Mouse (Mus musculus) liver, embryonic 11.5 days (tissue): ENCODE data around the gene Myh7. TPM values are rescaled to one million over a fixed set of nuclear protein-coding genes. Genes with fewer than 3 reads are reported as not detected.

ENCODE experiments used
- ATAC-seq: fragments of 200-750 bp; cut with Nextera tagmentation; replicated peaks from 2 replicates; pipeline ENCODE4 v1.8.0; 2017; ENCODE audit warnings: moderate number of reproducible peaks, mild to moderate bottlenecking, moderate TSS enrichment, moderate library complexity; ENCODE audit not compliant: low FRiP score
- DNase-seq: peaks from one replicate; pipeline ENCODE4 v3.0.0-alpha.2; 2017; ENCODE audit warnings: low spot score
- H3K27ac ChIP-seq: fragments of 300-500 bp; sonication (generic); 2 replicates; pipeline ENCODE4 v1.5.1; 2014; ENCODE audit warnings: mild to moderate bottlenecking, low read depth, low read length, control low read depth
- H3K27me3 ChIP-seq: fragments of 300-500 bp; sonication (generic); replicated peaks from 2 replicates; pipeline ENCODE4 v1.6.1; 2014; ENCODE audit warnings: low read length, mixed read lengths; ENCODE audit not compliant: control insufficient read depth, insufficient read depth
- H3K36me3 ChIP-seq: fragments of 300-500 bp; sonication (generic); 2 replicates; pipeline ENCODE4 v1.6.1; 2014; ENCODE audit warnings: mild to moderate bottlenecking, low read length, moderate library complexity, mixed read lengths; ENCODE audit not compliant: control insufficient read depth, insufficient read depth
- H3K4me1 ChIP-seq: fragments of 300-500 bp; sonication (generic); replicated peaks from 2 replicates; pipeline ENCODE4 v1.6.1; 2014; ENCODE audit warnings: low read length, mixed read lengths; ENCODE audit not compliant: control insufficient read depth, insufficient read depth
- H3K4me2 ChIP-seq: fragments of 300-500 bp; sonication (generic); 2 replicates; pipeline ENCODE4 v1.6.1; 2014; ENCODE audit warnings: mild to moderate bottlenecking, control low read depth, moderate library complexity
- H3K4me3 ChIP-seq: fragments of 300-500 bp; sonication (generic); 2 replicates; pipeline ENCODE4 v1.5.1; 2014; ENCODE audit warnings: low read depth, low read length, control low read depth
- H3K9ac ChIP-seq: fragments of 300-500 bp; sonication (generic); 2 replicates; pipeline ENCODE4 v1.6.1; 2014; ENCODE audit warnings: low read depth, low read length, control low read depth
- H3K9me3 ChIP-seq: fragments of 300-500 bp; sonication (generic); 2 replicates; pipeline ENCODE4 v1.6.1; 2016; ENCODE audit warnings: low read length, inconsistent platforms, mixed read lengths; ENCODE audit not compliant: control insufficient read depth
- WGBS: fragments of 180-500 bp; shearing (Covaris S2); extraction: QIAGEN DNeasy Blood & Tissue Kit; methylation state at CpG from one replicate; pipeline ENCODE4 v1.1.7; 2014; 5-methylcytosine and 5-hydroxymethylcytosine counted together
- polyA plus RNA-seq: library from polyadenylated mRNA; unstranded; fragments of >200 nt; fragmentation: Nextera tagmentation; extraction: Ambion mirVana; gene quantifications from 2 replicates; pipeline ENCODE4 v1.2.1, GENCODE M21; 2014

The Myh7 gene
- polyA plus RNA-seq, 1 experiment from 2014 or later = 9.7 TPM

DNA sequence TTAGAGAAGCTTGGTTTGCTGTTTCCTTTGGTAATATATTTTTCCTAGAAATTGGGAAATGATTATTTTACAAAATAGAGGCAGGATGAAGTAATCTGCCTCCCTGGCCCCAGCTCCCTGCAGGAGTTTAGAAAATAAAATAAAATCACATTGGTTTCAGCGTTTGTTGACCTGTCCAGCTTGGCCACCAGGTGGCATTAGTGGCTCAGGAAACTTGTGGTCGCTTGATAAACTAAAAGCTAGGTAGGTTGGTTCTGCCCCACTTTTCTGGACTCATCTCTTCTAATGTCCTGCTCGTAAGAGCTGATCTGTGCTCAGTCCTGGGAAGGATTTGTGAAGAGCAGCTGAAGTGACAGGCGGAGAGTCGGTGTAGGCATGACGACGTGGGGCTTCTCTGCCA is 29.8 kb upstream of the Myh7 start:
- Histone ChIP-seq H3K27me3 (no peaks in the 10 kb centered on the region), H3K27ac (no peak overlapping the region), H3K9ac (no peak overlapping the region), H3K4me2 (no peak overlapping the region), H3K9me3 (no peaks in the 10 kb centered on the region), H3K36me3 (peaks cover 16% of the 10 kb centered on the region), H3K4me3 (no peak overlapping the region), H3K4me1 (peaks cover 7% of the 10 kb centered on the region)
- ATAC-seq = no peak
- DNase-seq = no peak
- WGBS = 71% methylated on average over 7 of the region's 7 CpGs

GRCm38 (mm10) chr14:55023011-55023410 is 28.6 kb upstream of the Myh7 start:
- Histone ChIP-seq H3K4me2 (no peak overlapping the region), H3K36me3 (peaks cover 18% of the 10 kb centered on the region), H3K9ac (no peak overlapping the region), H3K9me3 (no peaks in the 10 kb centered on the region), H3K4me1 (no peaks in the 10 kb centered on the region), H3K27ac (no peak overlapping the region), H3K27me3 (no peaks in the 10 kb centered on the region), H3K4me3 (no peak overlapping the region)
- DNase-seq (no peak), ATAC-seq (no peak)
- WGBS = 89% methylated on average over 15 of the region's 15 CpGs

- ATAC-seq = no peak
- no peak overlapping the region for H3K4me3 ChIP-seq
- WGBS = 93% methylated on average over 9 of the region's 9 CpGs
- H3K9ac ChIP-seq = no peak overlapping the region
- no peaks in the 10 kb centered on the region for H3K9me3 ChIP-seq
- H3K27ac ChIP-seq = no peak overlapping the region
- no peak overlapping the region for H3K4me2 ChIP-seq
- no peaks in the 10 kb centered on the region for H3K27me3 ChIP-seq
- no peak for DNase-seq
- H3K36me3 ChIP-seq = peaks cover 18% of the 10 kb centered on the region
- H3K4me1 ChIP-seq = 0 out of 2 replicates have a peak, but pooled peaks cover 3% of the 10 kb centered on the region
Measured at GRCm38 (mm10) chr14:55020394-55020793, 26.0 kb upstream of the Myh7 start.

GRCm38 (mm10) chr14:55016876-55017275 is 22.4 kb upstream of the Myh7 start:
- DNase-seq (no peak), ATAC-seq (no peak)
- Histone ChIP-seq H3K4me3 (no peak overlapping the region), H3K4me2 (no peak overlapping the region), H3K27me3 (no peaks in the 10 kb centered on the region), H3K4me1 (0 out of 2 replicates have a peak, but pooled peaks cover 3% of the 10 kb centered on the region), H3K36me3 (peaks cover 6% of the 10 kb centered on the region; the same call in 1 of the 2 replicates), H3K9ac (no peak overlapping the region), H3K9me3 (no peaks in the 10 kb centered on the region), H3K27ac (no peak overlapping the region)
- 90% methylated on average over 16 of the region's 16 CpGs for WGBS

DNA sequence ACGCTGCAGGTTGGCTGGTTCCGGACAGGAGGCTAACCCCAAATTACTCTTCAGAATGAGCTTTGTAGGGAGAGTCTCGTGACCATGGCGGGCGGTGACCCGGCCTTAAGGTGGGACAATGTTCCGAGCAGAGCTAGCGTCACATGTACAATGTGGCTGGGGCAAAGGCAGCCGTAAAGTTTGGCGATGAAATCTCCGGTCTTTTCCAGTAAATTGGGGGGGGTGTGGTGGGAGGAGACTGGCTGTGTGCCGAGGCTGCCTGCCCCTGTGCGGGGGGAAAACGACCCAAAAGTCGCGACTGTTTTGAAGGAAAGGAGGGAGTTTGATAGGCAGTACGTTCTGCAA is 21.3 kb upstream of the Myh7 start:
- H3K4me3 ChIP-seq = peak overlapping the region; percentile 76
- peak overlapping the region; percentile 81 for H3K9ac ChIP-seq
- H3K27ac ChIP-seq = peak overlapping the region; percentile 70
- DNase-seq = no peak
- peak overlapping the region; percentile 86 for H3K4me2 ChIP-seq
- WGBS = under 1% methylated on average over 17 of the region's 17 CpGs
- H3K4me1 ChIP-seq = 0 out of 2 replicates have a peak, but pooled peaks cover 3% of the 10 kb centered on the region
- no peak for ATAC-seq
- H3K27me3 ChIP-seq = no peaks in the 10 kb centered on the region
- H3K9me3 ChIP-seq = no peaks in the 10 kb centered on the region
- H3K36me3 ChIP-seq = peaks cover 2% of the 10 kb centered on the region; the same call in 1 of the 2 replicates

- WGBS = under 1% methylated on average over 36 of the region's 36 CpGs
- no peaks in the 10 kb centered on the region for H3K9me3 ChIP-seq
- H3K27ac ChIP-seq = peak within 1 kb of the TSS; percentile 70
- peak; percentile 93 for ATAC-seq
- peak within 1 kb of the TSS; percentile 86 for H3K4me2 ChIP-seq
- H3K4me1 ChIP-seq = 0 out of 2 replicates have a peak, but pooled peaks cover 3% of the 10 kb centered on the region
- peak within 1 kb of the TSS; percentile 76 for H3K4me3 ChIP-seq
- H3K27me3 ChIP-seq = no peaks in the 10 kb centered on the region
- DNase-seq = peak; percentile 96
- H3K36me3 ChIP-seq = peaks cover 2% of the 10 kb centered on the region; the same call in 1 of the 2 replicates
- peak within 1 kb of the TSS; percentile 81 for H3K9ac ChIP-seq
Measured at GRCm38 (mm10) chr14:55014991-55015766, 20.8 kb upstream of the Myh7 start, which contains the start of gene Ngdn. Gene Ngdn, plus strand, starts transcription at chr14:55015454.

GRCm38 (mm10) chr14:55014591-55014990 is 20.2 kb upstream of the Myh7 start:
- Histone ChIP-seq H3K4me2 (peak overlapping the region; percentile 78), H3K4me1 (0 out of 2 replicates have a peak, but pooled peaks cover 3% of the 10 kb centered on the region), H3K9me3 (no peaks in the 10 kb centered on the region), H3K4me3 (peak overlapping the region; percentile 76), H3K27me3 (no peaks in the 10 kb centered on the region), H3K9ac (peak overlapping the region; percentile 75), H3K36me3 (peaks cover 2% of the 10 kb centered on the region; the same call in 1 of the 2 replicates), H3K27ac (peak overlapping the region; percentile 38; the same call in 1 of the 2 replicates)
- peak; percentile 44 for ATAC-seq
- WGBS = under 1% methylated on average over 27 of the region's 27 CpGs
- DNase-seq = no peak

DNA sequence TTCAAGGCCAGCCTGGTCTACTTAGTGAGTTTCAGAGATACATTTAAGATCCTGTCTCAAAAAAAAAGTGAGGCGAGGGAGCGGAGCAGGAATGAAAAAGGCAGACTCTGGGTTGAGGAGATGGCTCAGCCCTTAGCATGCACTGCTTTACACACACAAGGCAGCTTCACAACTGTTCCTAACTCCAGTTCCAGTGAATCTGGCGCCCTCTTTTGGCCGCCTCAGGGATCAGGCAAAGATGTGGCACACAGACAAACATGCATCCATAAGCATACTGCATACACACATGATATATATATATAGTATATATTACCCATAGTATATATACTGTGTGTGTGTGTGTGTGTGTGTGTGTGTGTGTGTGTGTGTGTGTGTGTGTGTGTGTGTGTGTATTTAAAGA is 16.7 kb upstream of the Myh7 start:
- no peak for DNase-seq
- Histone ChIP-seq H3K4me1 (0 out of 2 replicates have a peak, but pooled peaks cover 3% of the 10 kb centered on the region), H3K4me3 (no peak overlapping the region), H3K27me3 (0 out of 2 replicates have a peak, but pooled peaks cover 2% of the 10 kb centered on the region), H3K4me2 (no peak overlapping the region), H3K9me3 (no peaks in the 10 kb centered on the region), H3K9ac (no peak overlapping the region), H3K36me3 (no peaks in the 10 kb centered on the region), H3K27ac (no peak overlapping the region)
- ATAC-seq = no peak
- WGBS = 56% methylated on average over 4 of the region's 4 CpGs

DNA sequence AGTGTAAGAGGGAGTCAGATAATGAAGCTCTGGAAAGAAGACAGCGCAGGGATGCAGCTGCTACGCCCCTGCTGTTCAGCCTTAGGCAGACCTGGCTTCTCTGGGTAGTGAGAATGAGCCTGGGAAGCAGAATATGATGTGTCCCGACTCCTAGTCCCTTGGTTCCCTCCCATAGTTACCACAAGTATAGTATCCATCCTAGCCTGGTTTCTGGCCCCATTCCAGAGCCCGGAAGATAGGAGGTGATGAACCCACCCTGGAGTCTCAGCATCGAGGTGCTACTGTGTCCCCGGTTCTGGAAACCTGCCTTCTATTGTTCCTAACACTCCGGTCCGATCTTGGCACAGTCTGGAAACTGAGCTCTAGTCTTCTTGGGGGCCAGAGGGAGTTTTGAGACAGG is 14.0 kb upstream of the Myh7 start:
- no peaks in the 10 kb centered on the region for H3K9me3 ChIP-seq
- 81% methylated on average over 8 of the region's 8 CpGs for WGBS
- H3K27me3 ChIP-seq = 0 out of 2 replicates have a peak, but pooled peaks cover 2% of the 10 kb centered on the region
- DNase-seq (no peak), ATAC-seq (no peak)
- H3K36me3 ChIP-seq = no peaks in the 10 kb centered on the region
- no peak overlapping the region for H3K27ac ChIP-seq
- peaks cover 10% of the 10 kb centered on the region for H3K4me1 ChIP-seq
- H3K4me2 ChIP-seq = no peak overlapping the region
- H3K9ac ChIP-seq = no peak overlapping the region
- H3K4me3 ChIP-seq = no peak overlapping the region
